Mouse (Mus musculus) G1E (cell line): ENCODE results near the gene Drg1.

Experiments used
- CTCF ChIP-seq: IDR thresholded peaks from 2 replicates; pipeline ENCODE4 v1.5.1; 2012; ENCODE audit warnings: low read depth, low read length, inconsistent platforms, mixed read lengths
- GATA1 ChIP-seq: IDR thresholded peaks from 2 replicates; pipeline ENCODE4 v1.6.1; 2012; ENCODE audit warnings: borderline replicate concordance, low read length, inconsistent platforms, mixed read lengths
- POLR2AphosphoS5 ChIP-seq: IDR thresholded peaks from 2 replicates; pipeline ENCODE4 v1.6.1; 2012; ENCODE audit warnings: low read depth, low read length, inconsistent platforms; ENCODE audit not compliant: insufficient replicate concordance
- TAL1 ChIP-seq: conservative IDR thresholded peaks from 2 replicates; pipeline ENCODE4 v1.6.1; 2012; ENCODE audit warnings: low read depth, low read length, inconsistent platforms, mixed read lengths

DNA sequence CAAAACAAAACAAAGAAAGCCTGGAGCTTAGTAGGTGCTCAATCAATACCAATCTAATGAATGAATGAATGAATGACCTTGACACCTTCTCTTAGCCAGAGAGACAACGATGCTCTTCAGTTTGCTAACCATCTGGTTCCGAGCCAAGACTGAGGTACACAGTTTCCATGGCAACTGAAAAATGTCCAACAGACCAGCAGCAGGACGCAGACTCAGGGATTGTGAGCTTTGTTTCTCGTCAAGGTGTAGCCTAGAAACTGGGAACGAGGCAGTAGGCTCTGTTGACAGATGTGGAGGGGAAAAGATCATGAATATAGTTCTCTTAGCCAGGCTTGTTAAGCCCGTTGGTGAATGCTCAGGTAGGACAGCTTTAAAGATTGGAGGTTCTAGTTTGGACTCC, 20.9 kb upstream of the Drg1 start:
- TF ChIP-seq CTCF = no peak
- TF ChIP-seq GATA1 = no peak
- TF ChIP-seq TAL1 = no peak
- no peak for TF ChIP-seq POLR2AphosphoS5
